Mouse (Mus musculus): Measurements from ENCODE around the gene Tbx3. TPM values are rescaled to one million over a fixed set of nuclear protein-coding genes. Genes with fewer than 3 reads are reported as not detected.

The Tbx3 gene
- polyA plus RNA-seq, 1 experiment from 2014 or later: 22.6 TPM

DNA sequence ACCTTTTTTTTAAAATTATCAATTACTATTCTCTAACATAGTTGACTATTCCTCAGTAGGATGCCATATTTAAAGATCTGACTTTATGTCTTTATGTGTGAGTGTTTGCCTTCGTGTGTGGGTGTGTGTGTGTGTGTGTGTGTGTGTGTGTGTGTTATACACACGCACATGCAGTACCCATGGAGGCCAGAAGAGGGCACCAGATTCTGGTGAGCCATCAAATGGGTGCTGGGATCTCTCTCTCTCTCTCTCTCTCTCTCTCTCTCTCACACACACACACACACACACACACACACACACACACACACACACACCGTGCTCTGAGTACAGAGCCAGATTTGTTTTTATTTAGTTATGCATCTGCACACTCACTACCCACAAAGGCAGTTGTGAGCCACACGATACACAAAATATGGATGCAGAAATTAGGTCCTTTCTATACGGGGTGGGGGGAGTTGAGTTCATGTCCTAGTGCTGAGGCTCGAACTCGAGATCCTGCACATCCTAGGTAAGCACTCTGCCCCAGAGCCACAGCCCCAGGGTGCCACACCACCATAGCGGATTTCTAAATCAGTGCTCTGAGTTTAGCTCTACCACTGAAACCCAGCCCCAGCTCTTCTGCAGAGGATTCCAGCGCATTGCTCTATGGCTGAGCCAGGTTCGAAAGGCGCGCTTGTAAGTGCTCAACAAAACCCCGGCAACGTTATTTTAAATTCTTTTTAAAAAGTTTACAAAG lies 38.5 kb downstream of the Tbx3 start:
- DNase-seq (ENCODE audit: low spot score) (no peak), ATAC-seq (ENCODE audit: low read depth) (no peak)
- WGBS: 84% methylated on average over 14 of the region's 14 CpGs
- Histone ChIP-seq H3K36me3 (ENCODE audit: control insufficient read depth, insufficient read depth, low read length) (no peaks in the 10 kb centered on the region), H3K27me3 (replicated peaks; ENCODE audit: control insufficient read depth, insufficient read depth, low read length) (peaks cover 33% of the 10 kb centered on the region), H3K9me3 (ENCODE audit: control insufficient read depth, low read length) (0 out of 2 replicates have a peak, but pooled peaks cover 2% of the 10 kb centered on the region), H3K9ac (ENCODE audit: low read depth, low read length) (no peak overlapping the region), H3K27ac (replicated peaks; ENCODE audit: low read depth, low read length) (no peak overlapping the region), H3K4me1 (ENCODE audit: control insufficient read depth, insufficient read depth, low read length) (peaks cover 5% of the 10 kb centered on the region; the same call in 1 of the 2 replicates), H3K4me2 (ENCODE audit: low read depth, low read length) (no peak overlapping the region), H3K4me3 (ENCODE audit: low read depth, low read length) (no peak overlapping the region)

GRCm38 (mm10) chr5:119709826-119710559 lies 39.5 kb downstream of the Tbx3 start:
- no peaks in the 10 kb centered on the region for H3K36me3 ChIP-seq (ENCODE audit: control insufficient read depth, insufficient read depth, low read length)
- no peak overlapping the region for H3K4me3 ChIP-seq (ENCODE audit: low read depth, low read length)
- no peak overlapping the region for H3K4me2 ChIP-seq (ENCODE audit: low read depth, low read length)
- peak; percentile 22 for DNase-seq (ENCODE audit: low spot score)
- H3K27ac ChIP-seq (replicated peaks; ENCODE audit: low read depth, low read length): no peak overlapping the region
- peaks cover 5% of the 10 kb centered on the region; the same call in 1 of the 2 replicates for H3K4me1 ChIP-seq (ENCODE audit: control insufficient read depth, insufficient read depth, low read length)
- ATAC-seq (ENCODE audit: low read depth): no peak
- H3K9me3 ChIP-seq (ENCODE audit: control insufficient read depth, low read length): 0 out of 2 replicates have a peak, but pooled peaks cover 2% of the 10 kb centered on the region
- H3K27me3 ChIP-seq (replicated peaks; ENCODE audit: control insufficient read depth, insufficient read depth, low read length): peaks cover 33% of the 10 kb centered on the region
- 17% methylated on average over 18 of the region's 18 CpGs for WGBS
- no peak overlapping the region for H3K9ac ChIP-seq (ENCODE audit: low read depth, low read length)

DNA sequence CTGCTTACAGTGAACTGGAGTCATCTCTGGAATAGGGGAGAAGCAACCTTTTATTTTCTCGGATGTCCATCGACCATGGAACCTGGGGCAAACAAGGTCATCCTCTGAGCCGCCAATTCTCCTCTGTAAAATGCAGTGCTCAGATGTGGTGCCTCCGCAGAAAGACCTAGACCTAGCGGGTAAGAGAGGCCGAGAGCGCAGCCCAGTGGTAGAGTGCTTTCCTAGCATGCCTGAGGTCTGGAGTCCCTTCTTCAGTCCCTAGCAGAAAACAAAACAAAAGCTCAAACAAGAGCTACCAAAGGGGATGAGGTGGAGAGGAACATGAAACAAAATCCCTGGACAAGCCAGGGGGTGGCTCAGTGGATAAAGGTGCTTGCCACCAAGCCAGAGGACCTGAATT lies 40.3 kb downstream of the Tbx3 start:
- Histone ChIP-seq H3K4me3 (ENCODE audit: low read depth, low read length) (no peak overlapping the region), H3K9ac (ENCODE audit: low read depth, low read length) (no peak overlapping the region), H3K27ac (replicated peaks; ENCODE audit: low read depth, low read length) (no peak overlapping the region), H3K36me3 (ENCODE audit: control insufficient read depth, insufficient read depth, low read length) (no peaks in the 10 kb centered on the region), H3K9me3 (ENCODE audit: control insufficient read depth, low read length) (0 out of 2 replicates have a peak, but pooled peaks cover 2% of the 10 kb centered on the region), H3K27me3 (replicated peaks; ENCODE audit: control insufficient read depth, insufficient read depth, low read length) (peaks cover 33% of the 10 kb centered on the region), H3K4me2 (ENCODE audit: low read depth, low read length) (no peak overlapping the region), H3K4me1 (ENCODE audit: control insufficient read depth, insufficient read depth, low read length) (peaks cover 5% of the 10 kb centered on the region; the same call in 1 of the 2 replicates)
- no peak for ATAC-seq (ENCODE audit: low read depth)
- DNase-seq (ENCODE audit: low spot score): peak; percentile 27
- 24% methylated on average over 7 of the region's 7 CpGs for whole genome bisulfite sequencing

GRCm38 (mm10) chr5:119711626-119712025 lies 41.2 kb downstream of the Tbx3 start:
- Histone ChIP-seq H3K9ac (ENCODE audit: low read depth, low read length) (no peak overlapping the region), H3K36me3 (ENCODE audit: control insufficient read depth, insufficient read depth, low read length) (no peaks in the 10 kb centered on the region), H3K4me3 (ENCODE audit: low read depth, low read length) (no peak overlapping the region), H3K4me1 (ENCODE audit: control insufficient read depth, insufficient read depth, low read length) (peaks cover 5% of the 10 kb centered on the region; the same call in 1 of the 2 replicates), H3K4me2 (ENCODE audit: low read depth, low read length) (no peak overlapping the region), H3K9me3 (ENCODE audit: control insufficient read depth, low read length) (0 out of 2 replicates have a peak, but pooled peaks cover 2% of the 10 kb centered on the region), H3K27ac (replicated peaks; ENCODE audit: low read depth, low read length) (no peak overlapping the region), H3K27me3 (replicated peaks; ENCODE audit: control insufficient read depth, insufficient read depth, low read length) (peaks cover 25% of the 10 kb centered on the region)
- WGBS: 83% methylated on average over 5 of the region's 5 CpGs
- no peak for ATAC-seq (ENCODE audit: low read depth)
- no peak for DNase-seq (ENCODE audit: low spot score)

- H3K36me3 ChIP-seq (ENCODE audit: control insufficient read depth, insufficient read depth, low read length): no peaks in the 10 kb centered on the region
- peak overlapping the region; percentile 28 for H3K4me3 ChIP-seq (ENCODE audit: low read depth, low read length)
- peaks cover 5% of the 10 kb centered on the region; the same call in 1 of the 2 replicates for H3K4me1 ChIP-seq (ENCODE audit: control insufficient read depth, insufficient read depth, low read length)
- ATAC-seq (ENCODE audit: low read depth) (peak; percentile 65; the same call in 1 of the 2 replicates), DNase-seq (ENCODE audit: low spot score) (peak; percentile 80)
- no peak overlapping the region for H3K9ac ChIP-seq (ENCODE audit: low read depth, low read length)
- 4% methylated on average over 22 of the region's 22 CpGs for WGBS
- no peak overlapping the region for H3K27ac ChIP-seq (replicated peaks; ENCODE audit: low read depth, low read length)
- H3K9me3 ChIP-seq (ENCODE audit: control insufficient read depth, low read length): 0 out of 2 replicates have a peak, but pooled peaks cover 2% of the 10 kb centered on the region
- H3K27me3 ChIP-seq (replicated peaks; ENCODE audit: control insufficient read depth, insufficient read depth, low read length): peaks cover 16% of the 10 kb centered on the region
- peak overlapping the region; percentile 52 for H3K4me2 ChIP-seq (ENCODE audit: low read depth, low read length)
Measured at GRCm38 (mm10) chr5:119712679-119713246, 42.3 kb downstream of the Tbx3 start.

DNA sequence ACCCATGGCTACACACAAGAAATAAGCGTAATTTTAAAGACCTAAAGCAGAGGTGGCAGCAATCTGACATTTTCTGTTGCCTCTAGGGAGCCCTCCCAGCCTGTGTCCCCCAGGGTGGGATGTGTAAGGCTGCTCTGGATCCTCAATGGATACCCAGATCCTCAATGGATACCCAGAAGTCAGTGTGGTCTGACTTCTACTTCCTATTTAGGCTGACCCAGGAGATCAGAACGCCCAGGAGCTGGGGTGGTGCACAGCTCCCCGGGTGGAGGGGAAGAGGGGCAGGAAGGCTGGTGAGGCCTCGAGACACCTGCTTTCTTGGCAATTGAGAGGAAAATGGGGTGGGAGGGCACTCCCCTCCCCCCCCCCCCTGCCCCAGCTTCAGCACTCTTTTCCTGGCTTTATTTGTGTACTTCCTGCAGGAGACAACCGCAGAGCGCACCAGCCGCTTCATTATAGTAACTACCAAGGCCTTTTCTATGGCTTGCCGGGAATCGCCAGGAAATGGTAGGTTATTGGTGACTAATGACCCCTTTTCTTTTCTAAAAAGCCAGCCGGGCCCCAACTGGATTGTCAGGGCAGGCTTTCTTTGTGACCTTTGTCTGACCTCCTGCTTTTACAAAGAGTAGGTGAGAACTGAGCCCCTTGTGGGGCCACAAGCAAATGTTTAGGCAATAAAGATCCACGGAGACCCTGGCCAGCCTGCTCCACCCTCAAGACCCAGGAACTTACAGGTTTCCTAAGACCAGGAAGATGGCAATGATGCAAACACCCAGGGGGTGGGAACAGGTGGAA lies 50.2 kb downstream of the Tbx3 start:
- H3K27me3 ChIP-seq (replicated peaks; ENCODE audit: control insufficient read depth, insufficient read depth, low read length): no peaks in the 10 kb centered on the region
- H3K9me3 ChIP-seq (ENCODE audit: control insufficient read depth, low read length): no peaks in the 10 kb centered on the region
- DNase-seq (ENCODE audit: low spot score): no peak
- H3K4me2 ChIP-seq (ENCODE audit: low read depth, low read length): no peak overlapping the region
- no peak overlapping the region for H3K4me3 ChIP-seq (ENCODE audit: low read depth, low read length)
- 35% methylated on average over 11 of the region's 11 CpGs for WGBS
- no peaks in the 10 kb centered on the region for H3K4me1 ChIP-seq (ENCODE audit: control insufficient read depth, insufficient read depth, low read length)
- no peaks in the 10 kb centered on the region for H3K36me3 ChIP-seq (ENCODE audit: control insufficient read depth, insufficient read depth, low read length)
- no peak overlapping the region for H3K9ac ChIP-seq (ENCODE audit: low read depth, low read length)
- no peak for ATAC-seq (ENCODE audit: low read depth)
- H3K27ac ChIP-seq (replicated peaks; ENCODE audit: low read depth, low read length): no peak overlapping the region

DNA sequence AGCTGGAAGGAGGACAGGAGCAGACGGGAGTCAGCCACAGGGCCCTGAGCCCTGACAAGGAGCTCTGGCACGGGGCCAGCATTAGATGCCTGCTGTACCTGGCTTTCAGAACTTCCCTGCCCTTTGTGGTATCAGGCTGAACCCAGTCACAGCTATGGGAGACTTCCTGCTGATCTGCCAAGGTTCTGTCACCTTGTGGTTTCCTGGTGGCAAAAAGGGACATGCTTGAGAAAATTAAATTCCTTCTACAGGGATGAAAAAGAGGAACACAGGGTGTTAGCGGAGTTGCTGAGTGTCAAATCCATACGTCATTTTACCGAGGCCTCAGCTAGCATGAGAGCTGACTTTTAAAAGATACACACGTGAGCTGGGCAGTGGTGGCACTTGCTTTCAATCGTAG lies 62.5 kb downstream of the Tbx3 start:
- Histone ChIP-seq H3K4me1 (ENCODE audit: control insufficient read depth, insufficient read depth, low read length) (no peaks in the 10 kb centered on the region), H3K36me3 (ENCODE audit: control insufficient read depth, insufficient read depth, low read length) (no peaks in the 10 kb centered on the region), H3K4me3 (ENCODE audit: low read depth, low read length) (no peak overlapping the region), H3K27ac (replicated peaks; ENCODE audit: low read depth, low read length) (no peak overlapping the region), H3K9me3 (ENCODE audit: control insufficient read depth, low read length) (no peaks in the 10 kb centered on the region), H3K9ac (ENCODE audit: low read depth, low read length) (no peak overlapping the region), H3K27me3 (replicated peaks; ENCODE audit: control insufficient read depth, insufficient read depth, low read length) (no peaks in the 10 kb centered on the region), H3K4me2 (ENCODE audit: low read depth, low read length) (no peak overlapping the region)
- DNase-seq (ENCODE audit: low spot score): peak; percentile 59
- 63% methylated on average over 7 of the region's 7 CpGs for WGBS
- no peak for ATAC-seq (ENCODE audit: low read depth)
